Mouse (Mus musculus): ENCODE measurements at regions not wholly inside any gene's neighbourhood (a gene's known extent, or its start where the extent isn't known, plus 50 kb on each side); places are given as distances from the start of the nearest gene placed in this dataset.

DNA sequence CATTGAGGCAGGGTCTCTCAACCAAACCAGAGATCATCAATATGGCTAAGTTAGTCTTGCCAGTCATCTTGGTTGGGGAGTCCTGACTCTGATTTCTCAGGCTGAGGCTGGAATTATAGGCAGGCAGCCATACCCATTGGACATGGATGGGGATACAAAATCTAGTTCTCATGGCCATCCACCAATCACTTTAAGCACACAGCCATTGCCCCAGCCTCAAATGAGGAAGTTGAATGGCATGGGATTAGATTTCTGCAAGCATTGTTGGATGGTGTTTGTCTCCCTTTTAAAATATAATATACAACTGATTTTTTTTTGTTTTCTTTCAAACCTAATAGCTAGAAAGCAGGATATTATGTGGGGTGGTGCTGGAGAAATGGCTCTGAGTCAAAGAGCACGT is 223.8 kb downstream of the Hace1 start:
- no peak for ATAC-seq (ENCODE audit: low read depth)
- H3K27ac ChIP-seq (ENCODE audit: low read length): no peak overlapping the region
- H3K36me3 ChIP-seq (ENCODE audit: control insufficient read depth, insufficient read depth, low read length): no peaks in the 10 kb centered on the region
- no peak overlapping the region for H3K4me2 ChIP-seq (ENCODE audit: low read depth, low read length)
- no peaks in the 10 kb centered on the region for H3K27me3 ChIP-seq (ENCODE audit: control insufficient read depth, insufficient read depth, low read depth, low read length)
- no peak overlapping the region for H3K4me3 ChIP-seq (ENCODE audit: low read length)
- H3K9me3 ChIP-seq (ENCODE audit: control insufficient read depth, low read length): no peaks in the 10 kb centered on the region
- H3K9ac ChIP-seq (ENCODE audit: low read length): no peak overlapping the region
- 29% methylated on average over 1 of the region's 1 CpGs for WGBS
- H3K4me1 ChIP-seq (replicated peaks; ENCODE audit: control insufficient read depth, insufficient read depth, low read length): no peaks in the 10 kb centered on the region

DNA sequence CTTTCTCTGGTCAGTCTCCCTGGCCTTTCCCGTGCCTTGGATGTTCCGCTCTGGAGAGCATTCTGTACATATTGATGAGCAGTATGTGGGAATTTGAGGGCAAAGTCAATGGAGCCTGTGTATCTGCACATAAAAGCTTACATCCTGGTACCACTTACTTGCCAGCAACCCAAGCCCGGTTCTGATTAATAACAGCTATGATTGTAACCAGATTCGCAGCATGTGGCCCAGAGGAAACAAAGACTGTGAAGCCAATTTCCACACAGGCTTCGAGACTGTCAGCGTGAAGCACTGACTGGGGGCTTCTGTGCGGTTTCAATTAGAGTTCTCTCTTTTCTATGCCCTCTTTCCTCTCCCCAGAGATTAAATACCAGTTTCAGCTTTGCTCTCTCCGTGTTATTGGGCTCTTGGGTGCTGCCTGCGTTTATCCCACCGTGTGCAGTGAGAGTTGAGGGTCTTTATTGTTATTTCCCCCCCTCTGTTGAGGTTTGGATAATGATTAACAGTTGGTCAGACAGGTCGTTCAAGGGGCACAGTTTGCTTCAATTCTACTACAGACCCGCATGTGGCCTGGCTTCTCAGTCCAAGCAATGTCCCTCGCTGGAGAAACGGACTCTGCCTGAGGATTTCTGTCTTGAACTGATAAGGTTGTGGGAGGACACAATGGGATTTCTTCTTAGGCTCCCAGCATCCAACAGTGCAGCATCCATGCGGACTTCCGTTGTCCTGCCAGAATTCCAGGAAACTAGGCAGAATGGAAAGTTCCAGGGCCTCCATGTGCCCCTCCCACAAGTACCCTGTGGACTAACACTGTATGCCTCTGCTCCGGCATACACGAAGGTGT is 229.6 kb downstream of the Hace1 start:
- H3K27me3 ChIP-seq (ENCODE audit: control insufficient read depth, insufficient read depth, low read depth, low read length): no peaks in the 10 kb centered on the region
- H3K36me3 ChIP-seq (ENCODE audit: control insufficient read depth, insufficient read depth, low read length): no peaks in the 10 kb centered on the region
- no peak overlapping the region for H3K4me2 ChIP-seq (ENCODE audit: low read depth, low read length)
- ATAC-seq (ENCODE audit: low read depth): no peak
- WGBS: 54% methylated on average over 18 of the region's 18 CpGs
- H3K4me1 ChIP-seq (replicated peaks; ENCODE audit: control insufficient read depth, insufficient read depth, low read length): no peaks in the 10 kb centered on the region
- no peak overlapping the region for H3K9ac ChIP-seq (ENCODE audit: low read length)
- no peaks in the 10 kb centered on the region for H3K9me3 ChIP-seq (ENCODE audit: control insufficient read depth, low read length)
- no peak overlapping the region for H3K27ac ChIP-seq (ENCODE audit: low read length)
- no peak overlapping the region for H3K4me3 ChIP-seq (ENCODE audit: low read length)

DNA sequence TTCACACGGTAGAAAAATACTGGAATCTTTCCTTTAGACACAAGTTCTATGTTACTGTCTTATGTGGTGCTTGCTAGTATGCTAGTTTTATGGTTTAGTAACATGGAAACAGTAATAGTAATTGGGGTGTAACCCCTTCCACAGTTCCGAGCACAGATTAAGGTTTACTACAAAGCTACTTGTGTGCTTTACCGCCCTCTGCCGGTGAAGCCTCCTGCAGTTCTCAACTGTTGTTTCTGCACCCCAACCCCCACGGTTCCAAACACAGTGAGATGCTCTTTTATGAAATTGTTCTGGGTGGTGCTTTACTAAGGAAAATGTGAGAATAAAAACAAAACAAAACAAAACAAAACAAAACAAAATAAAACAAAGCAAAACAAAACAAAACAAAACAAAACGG is 234.3 kb downstream of the Hace1 start:
- no peak overlapping the region for H3K4me2 ChIP-seq (ENCODE audit: low read depth, low read length)
- no peaks in the 10 kb centered on the region for H3K27me3 ChIP-seq (ENCODE audit: control insufficient read depth, insufficient read depth, low read depth, low read length)
- ATAC-seq (ENCODE audit: low read depth): no peak
- 43% methylated on average over 6 of the region's 6 CpGs for WGBS
- H3K9ac ChIP-seq (ENCODE audit: low read length): no peak overlapping the region
- H3K36me3 ChIP-seq (ENCODE audit: control insufficient read depth, insufficient read depth, low read length): no peaks in the 10 kb centered on the region
- no peaks in the 10 kb centered on the region for H3K4me1 ChIP-seq (replicated peaks; ENCODE audit: control insufficient read depth, insufficient read depth, low read length)
- H3K4me3 ChIP-seq (ENCODE audit: low read length): no peak overlapping the region
- no peaks in the 10 kb centered on the region for H3K9me3 ChIP-seq (ENCODE audit: control insufficient read depth, low read length)
- H3K27ac ChIP-seq (ENCODE audit: low read length): no peak overlapping the region

DNA sequence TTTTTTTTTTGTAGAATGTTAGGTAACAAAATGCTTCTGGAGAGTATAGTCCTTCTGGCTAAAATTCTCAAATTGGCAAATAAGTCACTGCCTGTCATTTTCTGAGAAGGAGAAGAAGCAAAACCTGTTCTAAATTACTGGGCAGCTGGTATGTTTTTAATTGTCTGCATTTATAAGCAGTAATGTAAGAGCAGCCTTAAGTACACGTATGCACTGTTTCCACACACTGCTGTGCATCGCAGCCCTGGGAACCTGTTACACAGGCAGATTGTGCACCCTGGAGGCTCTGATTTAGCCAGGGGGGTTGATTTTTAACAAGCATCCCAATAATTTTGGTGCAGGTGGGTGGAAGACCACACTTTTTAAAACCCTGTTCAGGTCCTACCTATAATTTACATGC is 236.2 kb downstream of the Hace1 start:
- H3K27me3 ChIP-seq (ENCODE audit: control insufficient read depth, insufficient read depth, low read depth, low read length): no peaks in the 10 kb centered on the region
- 73% methylated on average over 2 of the region's 2 CpGs for WGBS
- H3K4me3 ChIP-seq (ENCODE audit: low read length): no peak overlapping the region
- H3K4me2 ChIP-seq (ENCODE audit: low read depth, low read length): no peak overlapping the region
- H3K9ac ChIP-seq (ENCODE audit: low read length): no peak overlapping the region
- no peaks in the 10 kb centered on the region for H3K36me3 ChIP-seq (ENCODE audit: control insufficient read depth, insufficient read depth, low read length)
- no peaks in the 10 kb centered on the region for H3K9me3 ChIP-seq (ENCODE audit: control insufficient read depth, low read length)
- no peak for ATAC-seq (ENCODE audit: low read depth)
- no peak overlapping the region for H3K27ac ChIP-seq (ENCODE audit: low read length)
- H3K4me1 ChIP-seq (replicated peaks; ENCODE audit: control insufficient read depth, insufficient read depth, low read length): no peaks in the 10 kb centered on the region

DNA sequence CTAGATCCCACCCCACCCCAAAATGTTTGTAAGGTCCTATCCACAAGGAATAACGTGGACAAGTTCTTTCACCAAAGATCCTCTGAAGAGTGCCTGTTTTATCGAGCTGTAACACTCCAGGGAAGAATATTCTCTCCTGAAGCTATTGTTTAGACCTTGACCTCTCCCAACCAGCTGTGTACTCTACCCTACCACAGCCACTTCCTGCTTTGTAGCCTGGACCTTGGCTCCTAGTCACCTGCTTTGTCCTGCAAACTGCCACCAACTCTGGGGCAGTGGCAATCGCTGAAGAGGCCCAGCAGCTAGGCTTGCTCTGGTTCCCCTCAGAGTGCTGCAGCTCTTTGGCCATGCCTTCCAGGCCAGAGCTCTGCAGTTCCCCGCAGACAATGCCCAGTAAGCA is 239.1 kb downstream of the Hace1 start:
- 81% methylated on average over 4 of the region's 4 CpGs for WGBS
- no peaks in the 10 kb centered on the region for H3K36me3 ChIP-seq (ENCODE audit: control insufficient read depth, insufficient read depth, low read length)
- H3K4me1 ChIP-seq (replicated peaks; ENCODE audit: control insufficient read depth, insufficient read depth, low read length): no peaks in the 10 kb centered on the region
- no peak overlapping the region for H3K4me2 ChIP-seq (ENCODE audit: low read depth, low read length)
- H3K9ac ChIP-seq (ENCODE audit: low read length): no peak overlapping the region
- H3K27me3 ChIP-seq (ENCODE audit: control insufficient read depth, insufficient read depth, low read depth, low read length): no peaks in the 10 kb centered on the region
- ATAC-seq (ENCODE audit: low read depth): no peak
- H3K27ac ChIP-seq (ENCODE audit: low read length): no peak overlapping the region
- no peak overlapping the region for H3K4me3 ChIP-seq (ENCODE audit: low read length)
- no peaks in the 10 kb centered on the region for H3K9me3 ChIP-seq (ENCODE audit: control insufficient read depth, low read length)

DNA sequence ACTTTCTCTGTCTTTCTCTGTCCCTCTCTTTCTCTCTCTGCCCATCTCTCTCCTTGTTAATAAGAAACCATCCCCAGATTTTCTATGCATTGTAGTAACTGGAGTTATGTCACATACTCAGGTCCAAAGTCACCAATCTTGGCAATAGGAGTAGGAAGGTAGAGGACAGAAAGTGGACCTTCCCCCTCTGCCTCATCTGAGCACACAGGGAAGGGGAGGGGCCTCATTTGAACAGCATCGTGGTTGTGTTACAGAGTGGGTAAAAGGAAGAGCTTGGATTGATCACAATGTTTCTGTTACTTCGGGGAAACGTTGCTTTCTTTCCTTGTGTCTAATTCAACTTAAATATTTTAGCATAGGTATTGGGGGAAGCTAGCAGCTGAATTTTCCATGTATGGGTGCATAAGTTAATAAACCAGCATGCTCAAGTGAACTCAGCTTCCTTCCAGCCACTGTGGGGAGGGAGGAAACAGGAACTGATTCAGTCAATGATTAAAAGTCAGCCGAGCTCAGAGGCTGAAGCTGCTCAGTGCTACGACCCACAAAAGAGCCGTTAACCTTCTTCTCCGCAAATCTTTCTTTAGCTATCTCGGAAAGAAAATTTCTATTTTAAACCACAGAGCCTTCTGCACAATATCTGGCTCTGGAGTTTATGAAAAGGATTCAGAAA is 243.5 kb downstream of the Hace1 start:
- Histone ChIP-seq H3K9me3 (ENCODE audit: control insufficient read depth, low read length) (no peaks in the 10 kb centered on the region), H3K36me3 (ENCODE audit: control insufficient read depth, insufficient read depth, low read length) (no peaks in the 10 kb centered on the region), H3K4me2 (ENCODE audit: low read depth, low read length) (no peak overlapping the region), H3K9ac (ENCODE audit: low read length) (no peak overlapping the region), H3K4me3 (ENCODE audit: low read length) (no peak overlapping the region), H3K4me1 (replicated peaks; ENCODE audit: control insufficient read depth, insufficient read depth, low read length) (no peaks in the 10 kb centered on the region), H3K27ac (ENCODE audit: low read length) (no peak overlapping the region), H3K27me3 (ENCODE audit: control insufficient read depth, insufficient read depth, low read depth, low read length) (no peaks in the 10 kb centered on the region)
- WGBS: 23% methylated on average over 8 of the region's 8 CpGs
- ATAC-seq (ENCODE audit: low read depth): no peak

DNA sequence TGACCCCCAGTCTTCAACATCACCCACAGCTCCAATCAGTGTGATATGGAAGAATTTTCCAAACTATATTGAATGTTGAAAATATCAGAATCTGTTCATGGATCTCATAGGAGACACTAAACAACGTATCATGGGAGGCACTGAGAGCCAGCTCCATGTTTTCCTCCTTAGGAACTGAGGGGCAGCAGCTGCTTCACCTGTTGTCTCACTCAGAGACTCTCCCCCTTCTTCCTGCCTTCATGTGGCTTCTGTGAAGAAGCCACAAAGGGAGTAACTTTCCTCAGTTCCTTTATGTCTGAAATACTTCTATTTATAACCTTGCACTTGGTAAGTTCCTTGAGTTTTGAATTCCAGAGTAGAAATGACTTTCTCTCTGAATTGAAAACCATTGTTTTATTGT is 244.6 kb downstream of the Hace1 start:
- Histone ChIP-seq H3K36me3 (ENCODE audit: control insufficient read depth, insufficient read depth, low read length) (no peaks in the 10 kb centered on the region), H3K4me1 (replicated peaks; ENCODE audit: control insufficient read depth, insufficient read depth, low read length) (no peaks in the 10 kb centered on the region), H3K9me3 (ENCODE audit: control insufficient read depth, low read length) (no peaks in the 10 kb centered on the region), H3K9ac (ENCODE audit: low read length) (no peak overlapping the region), H3K27me3 (ENCODE audit: control insufficient read depth, insufficient read depth, low read depth, low read length) (no peaks in the 10 kb centered on the region), H3K4me2 (ENCODE audit: low read depth, low read length) (no peak overlapping the region), H3K4me3 (ENCODE audit: low read length) (no peak overlapping the region), H3K27ac (ENCODE audit: low read length) (no peak overlapping the region)
- ATAC-seq (ENCODE audit: low read depth): no peak
- WGBS: 79% methylated on average over 1 of the region's 1 CpGs

DNA sequence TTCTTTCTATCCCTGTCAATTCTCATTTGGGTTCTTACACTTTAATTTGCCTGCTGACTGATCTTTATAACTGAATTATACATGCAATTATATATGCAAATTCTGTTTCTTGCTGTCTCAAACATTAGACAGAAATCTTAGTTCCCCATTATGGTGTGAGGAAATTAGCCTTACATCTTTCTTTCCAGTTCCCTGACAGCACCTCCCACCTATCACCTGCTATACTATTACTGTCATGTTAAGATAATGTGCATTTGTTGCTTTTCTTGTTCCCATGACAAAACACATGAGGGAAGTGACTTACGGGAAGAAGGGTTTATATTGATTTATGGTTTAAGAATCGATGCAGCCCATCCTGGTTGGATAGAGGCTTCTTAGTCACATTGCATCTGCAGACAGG is 246.0 kb downstream of the Hace1 start:
- no peak for ATAC-seq (ENCODE audit: low read depth)
- no peak overlapping the region for H3K4me2 ChIP-seq (ENCODE audit: low read depth, low read length)
- no peak overlapping the region for H3K4me3 ChIP-seq (ENCODE audit: low read length)
- WGBS: 76% methylated on average over 2 of the region's 2 CpGs
- no peaks in the 10 kb centered on the region for H3K4me1 ChIP-seq (replicated peaks; ENCODE audit: control insufficient read depth, insufficient read depth, low read length)
- no peaks in the 10 kb centered on the region for H3K36me3 ChIP-seq (ENCODE audit: control insufficient read depth, insufficient read depth, low read length)
- H3K9me3 ChIP-seq (ENCODE audit: control insufficient read depth, low read length): no peaks in the 10 kb centered on the region
- no peak overlapping the region for H3K9ac ChIP-seq (ENCODE audit: low read length)
- no peak overlapping the region for H3K27ac ChIP-seq (ENCODE audit: low read length)
- no peaks in the 10 kb centered on the region for H3K27me3 ChIP-seq (ENCODE audit: control insufficient read depth, insufficient read depth, low read depth, low read length)

DNA sequence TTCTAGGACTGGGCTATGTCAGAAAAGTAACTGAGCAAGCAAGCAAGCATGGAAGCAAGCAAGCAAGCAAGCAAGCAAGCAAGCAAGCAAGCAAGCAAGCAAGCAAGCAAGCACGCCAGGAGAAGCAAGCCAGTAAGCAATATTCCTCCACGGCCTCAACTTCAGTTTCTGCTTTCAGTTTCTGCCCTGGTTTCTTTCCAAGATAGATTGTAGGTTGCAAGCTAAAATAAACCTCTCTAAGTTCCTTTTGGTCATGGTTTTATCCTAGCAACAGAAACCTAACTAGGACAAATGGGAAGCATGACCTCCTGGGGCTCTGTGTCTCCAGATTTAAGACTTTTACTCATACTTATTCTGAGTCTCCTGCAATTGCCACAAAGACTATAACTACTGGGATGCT is 271.0 kb downstream of the Hace1 start:
- WGBS: 90% methylated on average over 2 of the region's 2 CpGs
- no peak overlapping the region for H3K4me3 ChIP-seq (ENCODE audit: low read length)
- no peaks in the 10 kb centered on the region for H3K36me3 ChIP-seq (ENCODE audit: control insufficient read depth, insufficient read depth, low read length)
- no peak overlapping the region for H3K9ac ChIP-seq (ENCODE audit: low read length)
- H3K4me2 ChIP-seq (ENCODE audit: low read depth, low read length): no peak overlapping the region
- H3K27ac ChIP-seq (ENCODE audit: low read length): no peak overlapping the region
- H3K9me3 ChIP-seq (ENCODE audit: control insufficient read depth, low read length): no peaks in the 10 kb centered on the region
- no peaks in the 10 kb centered on the region for H3K27me3 ChIP-seq (ENCODE audit: control insufficient read depth, insufficient read depth, low read depth, low read length)
- ATAC-seq (ENCODE audit: low read depth): no peak
- H3K4me1 ChIP-seq (replicated peaks; ENCODE audit: control insufficient read depth, insufficient read depth, low read length): no peaks in the 10 kb centered on the region
